Mouse (Mus musculus) limb, embryonic 14.5 days (tissue): ENCODE data around the gene Fmo9. TPM values are rescaled to one million over a fixed set of nuclear protein-coding genes. Genes with fewer than 3 reads are reported as not detected.

Source experiments
- ATAC-seq: fragments of 200-750 bp; cut with Nextera tagmentation; 2 replicates; pipeline ENCODE4 v1.8.0; 2017; ENCODE audit warnings: low read depth, moderate number of reproducible peaks, moderate TSS enrichment; ENCODE audit not compliant: low FRiP score
- DNase-seq: peaks from one replicate; pipeline ENCODE4 v3.0.0-alpha.2; 2015; ENCODE audit warnings: low spot score
- H3K27ac ChIP-seq: fragments of 300-500 bp; sonication (generic); replicated peaks from 2 replicates; pipeline ENCODE4 v1.5.1; 2014; ENCODE audit warnings: low read depth, mild to moderate bottlenecking, low read length, moderate library complexity, mixed read lengths
- H3K27me3 ChIP-seq: fragments of 300-500 bp; sonication (generic); 2 replicates; pipeline ENCODE4 v1.6.1; 2014; ENCODE audit warnings: low read length, mixed read lengths; ENCODE audit not compliant: control insufficient read depth, insufficient read depth
- H3K36me3 ChIP-seq: fragments of 300-500 bp; sonication (generic); 2 replicates; pipeline ENCODE4 v1.6.1; 2014; ENCODE audit warnings: mild to moderate bottlenecking, low read length, moderate library complexity, mixed read lengths; ENCODE audit not compliant: control insufficient read depth, insufficient read depth
- H3K4me1 ChIP-seq: fragments of 300-500 bp; sonication (generic); 2 replicates; pipeline ENCODE4 v1.6.1; 2014; ENCODE audit warnings: antibody characterized with exemption, low read length, mixed read lengths; ENCODE audit not compliant: control insufficient read depth, insufficient read depth
- H3K4me2 ChIP-seq: fragments of 300-500 bp; sonication (generic); replicated peaks from 2 replicates; pipeline ENCODE4 v1.6.1; 2014; ENCODE audit warnings: low read depth, mild to moderate bottlenecking, low read length, moderate library complexity; ENCODE audit not compliant: severe bottlenecking
- H3K4me3 ChIP-seq: fragments of 300-500 bp; sonication (generic); replicated peaks from 2 replicates; pipeline ENCODE4 v1.5.1; 2014; ENCODE audit warnings: low read length
- H3K9ac ChIP-seq: fragments of 300-500 bp; sonication (generic); 2 replicates; pipeline ENCODE4 v1.6.1; 2014; ENCODE audit warnings: mild to moderate bottlenecking, low read depth, low read length, moderate library complexity; ENCODE audit not compliant: severe bottlenecking
- H3K9me3 ChIP-seq: fragments of 300-500 bp; sonication (generic); 2 replicates; pipeline ENCODE4 v1.6.1; 2016; ENCODE audit warnings: low read length; ENCODE audit not compliant: control insufficient read depth
- POLR2A ChIP-seq: fragments of 200-500 bp; IDR thresholded peaks from 2 replicates; pipeline ENCODE4 v1.8.0; 2012; ENCODE audit warnings: inconsistent platforms, mild to moderate bottlenecking, moderate library complexity, borderline replicate concordance; ENCODE audit not compliant: insufficient read depth, insufficient read length; ENCODE audit errors: extremely low read depth
- WGBS: fragments of 180-500 bp; shearing (Covaris S2); extraction: QIAGEN DNeasy Blood & Tissue Kit; methylation state at CpG from one replicate; pipeline ENCODE4 v1.1.7; 2014; 5-methylcytosine and 5-hydroxymethylcytosine counted together
- microRNA-seq: library from miRNA; unstranded; fragments of <30 nt; microRNA quantifications from one replicate; pipeline ENCODE4, GENCODE M21; 2016
- polyA plus RNA-seq, 2 experiments: library from polyadenylated mRNA; depleted of rRNA in 1 of 2; stranded (reverse) in 1 of 2; unstranded in 1 of 2; fragments of >200 nt; fragmentation: Nextera tagmentation in 1 of 2; extraction: Ambion mirVana in 1 of 2; gene quantifications; 2 replicates each; pipeline versions ENCODE4 v1.2.1 to v1.2.3; 2012 to 2014

Gene Fmo9
- polyA plus RNA-seq, 2 experiments, result not detected

GRCm38 (mm10) chr1:166669264-166669663, 12.4 kb downstream of the Fmo9 start:
- Histone ChIP-seq H3K9me3 (no peaks in the 10 kb centered on the region), H3K4me1 (no peaks in the 10 kb centered on the region), H3K27me3 (no peaks in the 10 kb centered on the region), H3K36me3 (no peaks in the 10 kb centered on the region), H3K4me3 (no peak overlapping the region), H3K27ac (no peak overlapping the region), H3K4me2 (no peak overlapping the region), H3K9ac (no peak overlapping the region)
- DNase-seq, result no peak
- TF ChIP-seq POLR2A, result no peak
- no peak for ATAC-seq
- 77% methylated on average over 5 of the region's 5 CpGs for WGBS

GRCm38 (mm10) chr1:166660800-166661199, 20.8 kb downstream of the Fmo9 start:
- WGBS, result 85% methylated on average over 8 of the region's 8 CpGs
- ATAC-seq (no peak), DNase-seq (no peak)
- H3K9me3 ChIP-seq, result no peaks in the 10 kb centered on the region
- H3K4me2 ChIP-seq, result no peak overlapping the region
- no peaks in the 10 kb centered on the region for H3K4me1 ChIP-seq
- TF ChIP-seq POLR2A, result no peak
- no peaks in the 10 kb centered on the region for H3K36me3 ChIP-seq
- H3K27me3 ChIP-seq, result no peaks in the 10 kb centered on the region
- no peak overlapping the region for H3K4me3 ChIP-seq
- H3K27ac ChIP-seq, result no peak overlapping the region
- no peak overlapping the region for H3K9ac ChIP-seq

GRCm38 (mm10) chr1:166647593-166647992, 34.1 kb downstream of the Fmo9 start, which contains the start of gene Gm4847:
TSS of gene Gm4847 (minus strand) at chr1:166647693.
- Histone ChIP-seq H3K27ac (no peak within 1 kb of the TSS), H3K9ac (no peak within 1 kb of the TSS), H3K9me3 (no peaks in the 10 kb centered on the region), H3K27me3 (no peaks in the 10 kb centered on the region), H3K36me3 (no peaks in the 10 kb centered on the region), H3K4me1 (no peaks in the 10 kb centered on the region), H3K4me2 (no peak within 1 kb of the TSS), H3K4me3 (no peak within 1 kb of the TSS)
- 90% methylated on average over 2 of the region's 2 CpGs for WGBS
- ATAC-seq (no peak), DNase-seq (no peak)
- no peak for TF ChIP-seq POLR2A

Small RNA genes lying within 50 kb of the gene (microRNA-seq; reads per million reads assigned to microRNA genes)
- gene Gm22992, result not detected

Other genes with a start within 250 kb of the Fmo9 start
- not detected in 2 replicates for gene Gm4846, start 184.3 kb downstream of the Fmo9 start, polyA plus RNA-seq (2012; rRNA removed)
- gene Gm4846, start 184.3 kb downstream of the Fmo9 start, polyA plus RNA-seq (2014; fragmentation: Nextera tagmentation; extraction: Ambion mirVana), result not detected in 2 replicates
- not detected in 2 replicates for gene Gm4847, start 34.2 kb downstream of the Fmo9 start, polyA plus RNA-seq (2012; rRNA removed)
- not detected in 2 replicates for gene Gm4847, start 34.2 kb downstream of the Fmo9 start, polyA plus RNA-seq (2014; fragmentation: Nextera tagmentation; extraction: Ambion mirVana)